Mouse (Mus musculus) cerebellum, adult 8-10 months (tissue): ENCODE measurements at regions not wholly inside any gene's neighbourhood (a gene's known extent, or its start where the extent isn't known, plus 50 kb on each side); places are given as distances from the start of the nearest gene placed in this dataset.

ENCODE experiments used
- DNase-seq: peaks from one replicate; pipeline ENCODE4 v3.0.0; 2022

DNA sequence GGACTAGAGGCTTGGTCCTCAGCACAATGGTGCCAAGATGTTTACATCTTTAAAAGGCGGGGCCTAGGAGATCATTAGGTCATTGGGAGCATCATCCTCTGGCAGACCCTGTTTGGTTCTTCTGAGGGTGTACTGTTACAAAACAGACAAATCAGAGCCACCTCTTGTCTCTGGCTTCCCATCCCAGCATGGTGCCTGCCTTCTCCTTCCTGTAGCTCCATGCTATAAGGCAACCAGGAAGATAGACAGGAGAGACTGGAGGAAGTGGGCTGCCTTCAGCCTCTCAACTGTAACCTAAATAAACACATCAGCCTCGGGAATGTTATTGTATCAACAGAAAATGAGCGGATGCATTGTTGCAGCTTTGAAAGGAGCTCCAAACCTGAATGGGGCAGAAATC, 529.8 kb upstream of the Gm765 start:
- no peak for DNase-seq

DNA sequence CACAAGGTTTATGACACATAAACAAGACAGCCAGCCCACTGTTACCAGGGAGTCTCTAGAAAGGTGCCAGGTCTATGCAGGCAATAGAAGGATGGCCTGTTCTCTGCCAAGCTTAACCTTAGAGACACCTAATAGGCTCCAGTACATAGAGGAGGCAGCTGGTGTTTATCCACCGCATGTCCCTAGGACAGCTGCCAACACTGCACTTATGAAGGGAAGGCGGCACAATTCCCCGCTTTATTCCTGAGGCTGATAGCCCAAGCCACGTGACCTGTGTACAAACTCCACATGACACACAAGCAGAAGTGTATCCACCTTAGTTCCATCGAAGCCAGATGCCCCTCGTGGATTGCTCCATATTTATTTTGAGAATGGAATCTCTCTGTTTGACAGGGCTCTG, 527.2 kb upstream of the Gm765 start:
- no peak for DNase-seq

DNA sequence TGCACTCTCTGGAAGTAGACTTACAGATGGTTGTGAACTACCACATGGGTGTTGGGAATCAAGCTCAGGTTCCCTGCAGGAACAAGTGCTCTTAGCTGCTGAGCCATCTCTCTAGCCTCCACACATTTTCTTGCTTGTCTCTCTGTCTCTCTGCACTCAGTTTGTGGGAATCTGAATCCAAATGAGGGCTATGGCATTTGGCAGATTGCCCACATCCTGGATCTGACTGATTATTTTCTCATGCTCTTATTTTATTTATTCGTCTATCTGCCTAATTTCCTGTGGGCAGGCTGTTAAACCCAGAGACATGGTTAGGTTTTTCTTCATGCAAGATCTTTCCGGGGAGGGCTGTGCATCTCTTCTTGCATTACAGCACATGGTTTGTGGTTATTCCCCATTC, 521.8 kb upstream of the Gm765 start:
- no peak for DNase-seq

DNA sequence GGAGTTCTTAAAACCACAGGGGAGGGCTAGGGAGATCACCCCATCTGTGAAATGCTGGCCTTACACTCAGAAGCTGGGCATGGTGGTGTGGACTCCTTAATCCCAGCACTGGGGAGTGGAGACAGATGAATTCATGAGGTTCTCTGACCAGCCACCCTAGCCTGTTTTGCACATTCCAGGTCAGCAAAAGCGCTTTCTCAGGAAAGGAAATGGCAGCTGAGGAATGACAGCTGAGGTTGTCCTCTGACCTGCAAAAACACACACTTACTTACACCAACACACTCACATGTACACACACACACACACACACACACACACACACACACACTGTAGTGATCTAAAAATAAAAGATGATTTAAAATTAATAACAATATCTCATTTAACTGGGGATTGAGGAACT, 513.4 kb upstream of the Gm765 start:
- no peak for DNase-seq

- DNase-seq = no peak
Measured at GRCm38 (mm10) chr6:98850906-98851305, 508.4 kb upstream of the Gm765 start.

DNA sequence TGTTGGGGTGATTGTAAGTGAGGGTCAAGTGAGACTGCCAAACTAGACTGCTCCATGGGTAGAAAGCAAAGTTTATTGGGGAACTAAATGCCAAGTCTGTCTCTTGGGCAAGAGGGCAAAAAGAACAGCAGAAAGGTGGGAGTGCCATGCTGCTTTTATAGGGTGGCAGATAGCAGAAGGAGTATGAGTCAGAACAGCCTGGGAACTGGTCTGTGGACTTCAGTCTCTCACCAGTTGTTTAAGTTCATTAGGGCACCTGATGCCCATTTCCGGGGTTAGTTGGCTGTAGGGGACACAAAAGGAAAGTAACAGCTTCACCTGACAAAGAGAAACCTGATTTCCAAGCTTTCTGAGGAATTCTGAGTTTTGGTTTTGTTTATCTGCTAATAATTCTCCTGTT, 506.3 kb upstream of the Gm765 start:
- no peak for DNase-seq

DNA sequence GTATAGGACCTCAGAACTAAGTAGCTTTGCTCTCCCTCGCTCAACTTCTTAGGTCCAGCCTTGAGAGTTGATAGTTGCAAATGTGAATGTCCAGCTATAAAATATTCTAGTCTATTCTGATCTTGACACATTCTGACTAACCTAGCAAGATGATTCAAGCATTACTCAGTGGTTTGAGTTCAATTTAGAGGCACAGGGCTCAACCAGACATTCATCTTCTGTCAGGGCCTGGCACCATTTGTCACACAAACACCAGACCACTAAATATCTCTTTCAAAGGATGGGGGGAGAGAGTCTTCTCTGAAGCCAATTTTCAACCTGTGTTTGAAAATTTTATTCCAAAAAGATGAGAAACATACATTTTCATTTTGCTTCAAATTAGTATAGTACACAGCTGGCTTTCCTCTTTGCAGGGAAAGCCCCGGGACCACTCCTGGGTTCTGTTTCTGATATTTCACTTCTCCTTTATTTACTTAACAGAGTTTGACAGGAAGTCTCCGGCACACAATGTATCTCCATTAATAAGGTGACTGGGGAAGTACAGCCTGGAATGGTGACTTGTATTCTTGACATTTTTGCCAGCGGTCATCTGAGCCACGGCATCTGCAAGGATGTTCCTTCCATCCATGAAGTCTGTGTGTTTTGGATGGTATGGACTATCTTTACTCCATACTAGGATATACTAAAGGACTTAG, 503.6 kb upstream of the Gm765 start:
- no peak for DNase-seq

DNA sequence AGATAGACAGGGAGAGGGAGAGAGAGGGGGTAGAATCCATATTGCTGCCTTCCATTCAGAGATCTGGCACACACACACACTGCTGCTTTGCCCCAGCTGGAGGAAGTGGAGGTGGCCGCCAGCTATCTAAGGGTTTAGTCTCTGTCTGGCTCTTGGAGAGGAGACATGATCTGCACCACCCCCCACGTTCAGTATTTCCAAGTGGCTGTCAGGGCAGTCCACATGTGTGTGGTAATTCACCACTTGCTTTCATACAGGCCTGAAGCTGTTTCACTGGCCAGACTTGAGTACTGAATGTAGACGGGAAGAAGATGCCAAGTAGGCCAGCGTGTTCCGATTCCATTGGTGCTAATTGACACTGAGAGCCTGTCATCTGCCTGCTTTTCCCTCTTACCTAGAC, 501.0 kb upstream of the Gm765 start:
- DNase-seq = no peak

- DNase-seq = no peak
Measured at GRCm38 (mm10) chr6:98842924-98843323, 500.4 kb upstream of the Gm765 start.

DNA sequence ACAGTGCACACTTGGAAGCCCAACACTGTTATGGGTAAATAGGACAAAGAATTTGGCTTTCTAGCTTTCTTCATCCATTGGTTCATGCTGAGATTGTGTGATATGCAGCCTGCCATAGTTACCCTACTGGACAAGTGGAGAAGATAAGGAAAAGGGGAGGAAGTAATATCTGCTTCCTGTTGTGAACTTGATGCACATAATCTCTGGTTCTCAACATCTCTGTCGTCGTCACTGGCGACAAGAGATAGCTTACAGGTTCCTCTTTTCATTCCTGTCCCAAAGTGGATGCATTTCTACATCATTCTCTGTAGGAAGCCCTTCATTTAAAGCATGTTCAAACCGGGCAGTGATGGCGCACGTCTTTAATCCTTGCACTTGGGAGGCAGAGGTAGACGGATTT, 491.4 kb upstream of the Gm765 start:
- DNase-seq = no peak

GRCm38 (mm10) chr6:98830191-98830590, 487.6 kb upstream of the Gm765 start:
- no peak for DNase-seq

- no peak for DNase-seq
Measured at GRCm38 (mm10) chr6:98808046-98808445, 465.5 kb upstream of the Gm765 start.

DNA sequence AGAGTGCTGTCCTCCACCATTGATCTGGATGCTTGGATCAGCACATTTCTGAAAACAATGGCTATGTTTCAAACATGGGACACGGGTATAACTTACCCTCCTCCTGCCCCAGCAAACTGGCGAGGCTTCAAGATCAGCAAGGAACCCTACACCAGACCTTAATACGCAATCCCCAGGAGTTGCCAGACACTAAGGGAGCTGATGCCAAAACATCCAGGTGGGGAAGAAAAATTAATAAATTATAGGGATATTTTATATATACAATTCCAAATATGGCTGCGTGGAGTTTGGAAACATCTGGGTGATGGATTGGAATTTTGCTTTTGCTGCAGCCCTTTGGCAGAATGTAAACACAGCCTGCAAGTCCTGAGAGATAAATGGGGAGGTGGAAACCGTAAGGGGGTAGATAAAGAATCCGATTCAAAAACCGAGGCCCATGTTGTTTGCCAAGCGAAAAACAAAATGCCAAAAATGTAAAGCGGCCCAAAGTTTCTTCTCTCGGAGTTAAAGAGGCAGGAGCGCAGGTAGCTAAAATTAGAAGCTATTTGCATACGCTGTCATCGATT, 460.9 kb upstream of the Gm765 start:
- no peak for DNase-seq

DNA sequence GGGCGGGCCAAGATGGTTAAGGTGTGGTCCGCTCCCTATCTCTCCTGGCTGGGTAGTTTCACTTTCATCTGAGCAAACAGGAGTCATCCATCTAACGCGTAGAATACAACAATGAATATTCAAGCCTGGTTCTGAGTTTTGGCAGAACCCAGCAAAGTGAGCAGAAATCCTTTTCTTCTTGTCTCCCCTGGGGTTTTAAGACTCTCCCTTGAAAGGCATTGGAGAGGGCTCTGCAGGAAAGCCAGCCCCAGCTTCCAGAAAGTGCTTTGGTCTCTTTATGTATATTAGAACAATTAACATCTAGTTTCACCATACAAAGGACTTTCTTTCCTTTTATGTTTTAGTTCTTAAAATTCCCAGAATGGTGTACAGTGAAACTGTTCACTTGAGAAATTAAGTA, 458.5 kb upstream of the Gm765 start:
- DNase-seq = no peak

DNA sequence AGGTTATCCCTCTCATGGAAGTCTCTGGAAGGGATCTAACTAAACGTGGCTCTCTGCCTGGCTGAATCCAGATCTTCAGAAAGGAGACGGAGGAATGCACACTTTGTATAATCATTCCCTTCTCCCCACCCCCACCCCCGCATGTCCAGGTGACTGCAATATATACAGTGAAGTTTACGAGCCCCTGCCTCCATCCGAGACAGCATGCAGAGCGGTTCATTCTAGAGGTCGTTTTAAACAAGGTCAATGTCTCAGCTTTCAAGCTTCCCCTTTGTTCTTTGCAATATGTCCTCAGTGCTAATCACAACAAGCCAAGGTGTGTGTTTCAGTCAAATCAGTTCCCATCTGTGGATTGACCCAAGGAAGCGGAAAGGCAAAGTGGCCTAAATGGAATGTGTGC, 457.5 kb upstream of the Gm765 start:
- DNase-seq = no peak

- DNase-seq = no peak
Measured at GRCm38 (mm10) chr6:98797778-98798177, 455.2 kb upstream of the Gm765 start.

GRCm38 (mm10) chr6:98797373-98797772, 454.8 kb upstream of the Gm765 start:
- no peak for DNase-seq

- no peak for DNase-seq
Measured at GRCm38 (mm10) chr6:98796666-98797065, 454.1 kb upstream of the Gm765 start.

- no peak for DNase-seq
Measured at GRCm38 (mm10) chr6:98787422-98787821, 444.9 kb upstream of the Gm765 start.

DNA sequence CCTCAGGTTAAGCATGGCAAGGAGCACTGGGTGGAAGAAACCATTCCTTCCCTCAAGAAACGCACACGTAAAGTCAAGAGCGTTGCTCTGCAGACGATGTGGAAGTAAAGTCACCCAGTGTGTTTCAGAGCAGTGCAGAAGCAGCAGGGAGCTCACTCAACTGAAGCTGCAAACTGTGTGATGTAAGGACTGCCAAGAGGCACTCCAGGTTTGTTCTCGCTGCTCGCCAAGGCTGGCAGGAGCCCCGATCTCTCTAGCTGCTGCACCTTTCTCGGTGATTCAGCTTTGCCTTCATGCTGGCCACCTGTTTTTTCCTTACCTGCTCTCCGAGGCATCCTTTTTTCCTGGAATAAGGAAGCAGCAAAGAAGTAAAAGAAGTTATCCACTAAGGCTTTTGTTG, 439.5 kb upstream of the Gm765 start:
- no peak for DNase-seq

DNA sequence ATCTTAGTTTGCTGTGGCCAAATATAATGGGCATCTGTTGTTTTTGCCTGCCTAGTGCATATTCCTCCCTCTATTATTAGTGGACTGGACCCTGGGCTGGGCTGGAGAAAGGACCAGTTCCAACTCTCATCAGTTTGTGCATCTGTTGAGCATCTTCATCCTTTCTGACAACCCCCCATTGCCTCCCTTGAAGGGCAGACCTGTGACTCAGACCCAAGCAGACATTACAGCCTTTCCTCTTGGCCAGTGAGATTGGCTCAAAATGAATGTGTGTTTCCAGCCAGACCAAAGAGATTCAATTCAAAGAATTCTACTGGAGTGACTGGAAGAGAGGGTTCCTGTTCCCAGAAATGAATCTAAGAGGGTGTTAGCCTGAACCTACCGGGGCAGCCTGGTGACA, 433.2 kb upstream of the Gm765 start:
- DNase-seq = no peak

- DNase-seq = no peak
Measured at GRCm38 (mm10) chr6:98769999-98770398, 427.4 kb upstream of the Gm765 start.

- no peak for DNase-seq
Measured at GRCm38 (mm10) chr6:98769322-98769721, 426.8 kb upstream of the Gm765 start.

DNA sequence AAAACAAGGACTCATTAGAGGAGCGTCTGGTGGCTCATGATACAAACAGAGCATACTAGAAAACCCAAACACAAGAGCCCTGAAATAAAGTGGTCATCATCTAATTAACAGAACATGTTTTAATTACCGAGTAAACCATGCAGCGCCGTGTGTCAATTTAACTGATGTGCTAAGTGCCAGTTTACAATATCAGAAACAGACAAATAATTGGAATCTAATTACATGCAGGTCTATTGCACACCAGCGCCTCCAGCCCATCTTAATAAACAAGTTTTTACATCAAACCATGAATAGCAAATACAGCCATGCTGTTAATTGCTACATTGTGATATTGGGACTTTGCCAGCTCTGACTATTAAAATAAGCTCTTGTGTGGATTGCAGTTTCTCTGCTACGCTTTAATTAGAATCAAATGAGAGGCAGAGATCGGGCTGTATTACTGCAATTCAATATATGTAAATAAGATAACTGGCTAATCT, 425.3 kb upstream of the Gm765 start:
- no peak for DNase-seq

DNA sequence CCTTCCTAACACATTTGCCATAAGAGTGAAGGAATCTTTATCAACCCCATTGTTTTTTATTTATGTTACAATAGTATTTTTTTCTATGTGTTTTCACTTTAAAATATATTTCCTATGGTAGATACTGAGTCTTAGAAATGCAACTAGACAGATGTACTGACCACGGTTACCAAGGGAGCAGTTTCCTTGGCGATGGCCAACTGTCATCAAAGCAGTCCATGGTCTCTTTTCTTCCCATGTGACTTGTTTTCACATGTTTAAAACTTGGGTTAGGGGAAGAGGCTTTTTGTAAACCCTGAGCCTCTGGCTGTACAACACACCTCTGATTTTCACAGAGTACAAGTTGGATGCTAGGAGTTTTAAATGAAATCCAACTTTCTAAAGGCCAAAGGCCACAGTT, 411.9 kb upstream of the Gm765 start:
- DNase-seq = no peak
